Mouse (Mus musculus): ENCODE results near the gene Gm26992. TPM values are rescaled to one million over a fixed set of nuclear protein-coding genes. Genes with fewer than 3 reads are reported as not detected.

Gene Gm26992
- not detected for polyA plus RNA-seq (2017; shearing (Covaris generic))

DNA sequence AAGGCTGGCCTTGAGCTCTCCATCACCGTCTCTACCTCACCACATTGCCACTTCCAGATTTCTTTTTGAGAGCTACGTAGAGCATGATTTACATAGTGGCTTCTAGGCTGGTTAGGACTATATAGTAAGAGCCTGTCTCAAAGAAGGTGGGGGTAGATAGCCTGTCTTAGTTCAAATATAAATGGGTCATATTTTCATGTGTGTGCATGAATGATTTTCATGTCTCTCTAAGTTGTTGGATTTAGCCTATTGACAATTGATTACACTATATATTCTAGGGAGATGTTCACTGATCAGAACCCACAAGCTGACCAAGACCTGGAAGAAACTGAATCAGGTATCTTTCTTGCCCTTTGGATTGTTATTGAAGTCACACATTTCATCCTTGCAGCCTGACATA, at the start of gene Gm26992:
Gene Gm26992 (plus strand): TSS at position 301 of the 400 bp plus-strand sequence.

DNA sequence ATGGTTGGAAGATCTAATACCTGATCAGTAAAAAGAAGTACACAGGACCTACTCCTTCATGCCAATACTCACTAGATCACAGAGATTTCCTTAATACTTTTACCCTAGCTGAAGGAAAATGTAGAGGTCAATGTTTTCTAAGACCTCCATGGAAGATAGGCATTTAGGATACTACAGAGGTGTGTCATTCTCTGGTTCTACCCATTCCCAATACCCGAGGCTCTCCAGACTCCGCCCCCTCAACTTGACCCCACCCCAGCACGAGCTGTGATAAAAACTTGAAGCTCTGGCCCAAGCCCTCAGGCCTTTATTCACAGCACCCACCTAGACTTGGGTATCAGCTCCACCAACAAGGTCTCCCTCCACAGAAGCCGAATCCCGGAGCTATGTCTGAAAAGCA, 7.6 kb upstream of the Gm26992 start, which contains the start of gene Tsx:
Gene Tsx (plus strand): TSS at position 301 of the 400 bp plus-strand sequence.

Other genes with a start within 250 kb of the Gm26992 start
- gene Nap1l2, start 235.4 kb upstream of the Gm26992 start, polyA plus RNA-seq (2017; shearing (Covaris generic)): not detected
- gene Cdx4, start 100.6 kb upstream of the Gm26992 start, polyA plus RNA-seq (2017; shearing (Covaris generic)): not detected
- 0.96 TPM for gene Chic1, start 65.5 kb upstream of the Gm26992 start, polyA plus RNA-seq (2017; shearing (Covaris generic))
- gene Tsx, start 7.5 kb upstream of the Gm26992 start, polyA plus RNA-seq (2017; shearing (Covaris generic)): not detected
- gene Zcchc13, start 208.6 kb downstream of the Gm26992 start, polyA plus RNA-seq (2017; shearing (Covaris generic)): not detected